Mouse (Mus musculus) megakaryocyte, adult 5-6 weeks (primary cell): Measurements from ENCODE around the gene Nrxn2. TPM values are rescaled to one million over a fixed set of nuclear protein-coding genes. Genes with fewer than 3 reads are reported as not detected.
A peak's percentile ranks its signal among the peaks of the same experiment; 100 is the strongest.

ENCODE experiments used
- ATAC-seq: 2 replicates; pipeline ENCODE4 v1.8.0; 2016; ENCODE audit warnings: mild to moderate bottlenecking, inconsistent platforms; ENCODE audit not compliant: poor library complexity, severe bottlenecking
- total RNA-seq, 2 experiments: library from RNA; stranded (forward) in 1 of 2; stranded (reverse) in 1 of 2; fragments of 153-499, 151-499 nt in 1 of 2; fragments of 221-1000, 200-1000 nt in 1 of 2; gene quantifications; 2 replicates each; pipeline versions ENCODE4 v1.2.3 to v1.2.4; 2015 to 2017

Nrxn2 gene
- total RNA-seq, 2 experiments from 2014 or later = not detected

DNA sequence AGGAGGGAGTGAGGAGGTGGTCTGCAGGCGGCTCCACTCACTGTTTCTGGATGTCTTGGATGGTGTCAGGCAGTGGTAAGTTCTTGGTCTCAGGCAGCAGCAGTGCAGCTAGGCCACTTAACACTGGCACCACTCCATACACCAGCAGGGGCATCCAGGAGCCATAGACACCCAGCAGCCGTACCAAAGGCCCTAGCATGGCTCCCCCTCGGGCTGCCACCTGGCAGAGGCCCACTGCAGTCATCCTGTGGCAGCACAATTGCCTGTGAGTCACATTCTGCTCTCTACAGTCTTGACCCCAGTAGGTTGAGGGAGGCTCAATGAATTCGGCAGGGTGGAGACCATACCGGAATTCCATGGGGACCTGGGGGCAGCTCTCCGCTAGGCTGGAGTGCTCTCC, 118.2 kb downstream of the Nrxn2 start:
- ATAC-seq = no peak

DNA sequence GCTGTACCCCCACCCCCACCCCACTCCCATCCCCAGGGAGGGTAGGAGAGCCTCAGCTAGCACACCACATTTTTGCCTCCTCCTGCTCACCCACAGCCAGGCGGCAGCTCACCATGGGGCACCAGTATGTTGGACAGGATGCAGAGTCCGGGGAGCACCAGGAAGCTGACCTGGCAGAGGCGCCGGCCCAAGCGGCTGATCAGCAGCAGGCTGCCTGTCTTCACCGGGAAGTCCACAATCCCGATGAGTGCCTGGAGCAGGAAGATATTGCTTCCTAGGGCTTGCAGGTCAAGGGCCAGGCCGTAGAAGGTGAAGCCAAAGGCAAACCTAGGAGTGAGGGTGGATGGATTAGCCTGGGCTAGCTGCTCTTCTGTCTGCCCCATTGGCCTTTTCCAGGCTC, 119.0 kb downstream of the Nrxn2 start:
- ATAC-seq = no peak

GRCm38 (mm10) chr19:6538546-6538945, 120.0 kb downstream of the Nrxn2 start:
- ATAC-seq = no peak

- ATAC-seq = no peak
Measured at GRCm38 (mm10) chr19:6539592-6539991, 121.1 kb downstream of the Nrxn2 start.

- ATAC-seq = no peak
Measured at GRCm38 (mm10) chr19:6540191-6540590, 121.7 kb downstream of the Nrxn2 start.

DNA sequence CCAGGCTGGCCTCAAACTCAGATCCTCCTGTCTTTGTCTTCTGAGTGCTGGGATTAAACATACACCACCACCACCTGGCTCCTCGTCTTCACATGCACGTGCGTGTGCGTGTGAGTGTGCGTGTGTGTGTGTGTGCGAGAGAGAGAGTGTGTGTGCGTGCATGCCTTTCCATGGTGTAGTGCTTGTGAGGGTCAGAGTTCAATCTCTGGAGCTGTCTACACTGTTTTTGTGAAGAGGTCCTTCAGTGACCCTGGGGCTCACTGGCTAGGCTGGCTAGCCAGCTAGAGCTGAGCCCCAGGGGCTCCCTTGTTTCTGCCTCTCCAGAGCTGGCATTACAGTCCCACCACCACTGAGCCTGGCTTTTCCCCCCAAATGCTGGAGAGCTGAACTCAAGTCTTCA, 123.0 kb downstream of the Nrxn2 start:
- ATAC-seq = no peak

- no peak for ATAC-seq
Measured at GRCm38 (mm10) chr19:6542367-6543034, 124.0 kb downstream of the Nrxn2 start, which contains the start of gene Slc22a12. Slc22a12 (minus strand) TSS chr19:6543032.

- no peak for ATAC-seq
Measured at GRCm38 (mm10) chr19:6543035-6543383, 124.5 kb downstream of the Nrxn2 start.

- ATAC-seq = no peak
Measured at GRCm38 (mm10) chr19:6543518-6543917, 125.0 kb downstream of the Nrxn2 start.

DNA sequence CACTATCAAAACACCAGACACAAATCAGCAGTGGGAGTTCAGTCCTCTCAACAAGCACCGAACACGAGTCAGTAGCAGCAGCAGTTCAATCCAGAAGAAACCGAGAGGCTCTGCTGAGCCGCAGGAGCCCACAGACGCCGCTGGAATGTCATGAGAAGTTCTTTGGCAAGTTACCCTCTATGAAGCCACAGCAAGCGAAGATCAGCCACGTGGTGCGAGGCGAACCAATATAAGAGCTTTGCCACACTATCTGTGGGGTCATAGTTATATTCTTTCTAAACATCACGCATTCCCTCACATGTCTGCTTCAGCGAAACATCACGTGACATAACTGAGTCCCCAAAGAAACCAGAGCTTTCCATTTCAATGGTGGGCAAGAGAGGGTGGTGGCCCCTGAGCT, 126.2 kb downstream of the Nrxn2 start:
- ATAC-seq = no peak

DNA sequence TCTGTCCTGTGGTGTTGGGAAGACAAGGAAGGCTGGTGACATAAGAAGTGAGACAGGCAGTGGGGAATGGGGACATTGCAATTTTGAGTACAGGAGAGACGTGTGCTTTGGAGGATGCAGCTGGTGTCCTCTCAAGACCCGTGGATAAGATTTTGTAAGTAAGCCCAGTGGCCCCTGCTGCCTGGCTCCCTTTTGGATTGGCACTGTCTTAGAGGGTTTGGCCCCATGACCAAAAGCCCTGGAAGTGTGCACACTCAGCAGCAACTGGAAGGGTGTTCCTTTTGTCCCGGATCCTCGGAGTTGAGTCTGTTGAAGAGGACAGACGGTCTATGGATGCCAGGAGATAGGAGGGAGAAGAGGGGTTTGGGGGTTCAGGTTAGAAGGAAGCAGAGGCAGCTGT, 127.0 kb downstream of the Nrxn2 start:
- no peak for ATAC-seq

- ATAC-seq = no peak
Measured at GRCm38 (mm10) chr19:6546096-6546495, 127.6 kb downstream of the Nrxn2 start.

- no peak for ATAC-seq
Measured at GRCm38 (mm10) chr19:6547801-6548200, 129.3 kb downstream of the Nrxn2 start.

DNA sequence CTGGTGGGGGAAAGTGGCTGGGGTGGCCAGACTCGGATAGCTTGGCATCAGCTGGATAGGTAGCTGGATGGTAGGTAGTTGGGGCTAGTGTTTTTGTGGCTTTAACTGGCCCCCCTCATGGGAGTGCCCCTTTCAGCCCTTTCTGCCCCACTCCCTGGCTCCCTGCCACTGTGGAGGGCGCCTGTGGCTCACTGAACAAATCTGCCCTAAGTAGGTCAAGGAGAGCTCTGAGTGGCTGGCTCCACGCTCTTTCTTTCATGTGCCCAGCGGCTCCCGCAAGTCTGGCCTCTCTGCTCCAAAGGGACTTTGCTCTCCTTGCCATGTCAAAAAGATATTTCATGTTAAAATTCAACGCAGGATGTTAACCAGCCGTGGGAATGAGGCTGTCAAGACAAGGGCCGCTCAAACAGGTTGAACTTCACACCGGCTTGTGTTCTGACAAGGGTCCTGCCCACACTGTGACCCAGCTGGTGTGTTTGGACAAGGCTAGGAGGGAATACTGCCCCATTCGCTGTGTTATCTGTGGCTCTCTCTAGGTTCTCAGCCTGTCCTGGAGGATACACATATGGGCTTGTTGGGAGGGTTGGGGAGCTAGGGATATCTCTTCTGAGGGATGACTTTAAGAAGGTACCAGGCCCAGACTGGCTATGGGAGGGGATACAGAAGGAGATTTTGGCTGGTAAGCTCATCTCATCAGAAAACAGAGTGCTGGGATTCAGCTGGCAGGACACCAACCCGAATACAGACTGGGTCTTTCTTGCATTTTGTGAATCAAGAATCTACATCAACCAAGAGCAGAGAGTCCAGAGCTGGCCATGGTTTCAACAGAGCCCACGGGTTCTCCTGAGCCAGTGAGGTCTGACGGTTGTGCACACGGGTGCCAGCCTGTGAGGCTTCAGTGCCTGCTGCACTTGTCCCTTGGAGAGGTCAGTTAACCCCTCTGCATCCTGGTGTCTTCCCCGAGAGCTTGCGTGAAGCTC, 130.2 kb downstream of the Nrxn2 start:
- ATAC-seq = no peak

- no peak for ATAC-seq
Measured at GRCm38 (mm10) chr19:6549566-6549965, 131.0 kb downstream of the Nrxn2 start.

DNA sequence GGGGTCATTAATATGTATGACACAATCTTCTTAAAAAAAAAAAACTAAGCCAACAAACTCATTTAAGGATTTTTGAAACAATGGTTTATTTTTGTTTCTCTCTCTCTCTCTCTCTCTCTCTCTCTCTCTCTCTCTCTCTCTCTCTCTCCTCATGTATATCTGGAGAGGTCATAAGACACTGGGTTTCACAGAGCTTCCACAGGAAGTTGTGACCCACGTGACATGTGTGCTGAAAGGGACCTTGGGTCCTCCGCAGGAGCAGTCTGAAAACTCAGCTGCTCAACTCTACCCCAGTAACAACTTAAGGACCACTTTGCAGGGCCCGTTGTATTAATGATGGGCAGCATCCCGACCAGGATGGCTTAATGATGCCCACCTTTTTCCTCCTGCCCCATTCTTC, 132.7 kb downstream of the Nrxn2 start:
- no peak for ATAC-seq

DNA sequence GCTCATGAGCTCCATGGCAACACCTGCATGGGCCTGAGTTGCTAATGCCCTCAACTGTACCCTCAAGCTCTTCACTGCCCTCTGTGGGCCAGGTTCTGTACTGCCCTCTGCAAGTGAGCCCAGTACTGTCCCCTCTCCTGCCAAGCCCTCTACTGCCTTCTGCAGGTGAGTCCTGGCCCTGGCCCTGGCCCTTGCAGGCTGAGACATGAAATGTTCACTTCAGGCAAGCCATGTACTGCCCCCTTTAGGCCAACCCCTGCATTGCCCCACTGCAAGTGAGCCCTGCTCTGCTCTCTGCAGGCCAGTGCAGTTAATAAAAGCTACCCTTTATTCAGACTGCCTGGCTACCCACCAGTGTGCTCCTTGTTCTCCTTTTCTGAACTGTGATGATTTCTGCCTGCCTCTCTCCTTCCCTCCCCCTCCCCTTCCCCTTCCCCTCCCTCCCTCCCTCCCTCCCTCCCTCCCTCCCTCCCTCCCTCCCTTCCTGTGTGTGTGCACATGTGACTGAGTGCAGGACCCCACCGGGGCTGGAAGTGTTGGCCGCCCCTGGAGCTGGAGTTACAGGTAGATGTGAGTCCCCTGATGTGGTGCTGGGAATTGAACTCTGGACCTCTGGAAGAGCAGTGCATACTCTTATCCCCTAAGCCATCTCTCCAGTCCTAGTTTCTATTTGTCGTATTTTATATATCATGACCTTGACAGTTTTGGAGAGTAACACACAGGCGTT, 133.9 kb downstream of the Nrxn2 start:
- peak; percentile 27; the same call in 1 of the 2 replicates for ATAC-seq

DNA sequence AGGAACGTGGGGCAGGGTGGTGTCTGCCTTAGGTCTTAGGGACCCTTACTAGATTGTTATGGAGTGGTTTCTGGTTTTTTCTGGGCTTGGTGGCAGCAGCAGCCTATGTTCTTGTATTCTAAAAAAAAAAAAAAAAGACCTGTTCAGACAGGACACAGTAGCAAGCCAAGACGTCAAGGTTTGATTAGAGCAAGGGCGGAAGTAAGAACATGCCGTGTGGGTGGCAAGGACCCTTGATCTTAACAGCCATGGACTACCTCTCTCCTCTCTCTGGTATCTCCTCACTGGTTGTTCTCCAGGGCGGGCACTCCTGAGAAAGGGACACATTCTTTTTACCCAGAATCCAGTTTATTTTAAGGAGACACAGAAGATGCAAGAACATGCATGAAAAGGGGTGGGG, 134.6 kb downstream of the Nrxn2 start:
- no peak for ATAC-seq

DNA sequence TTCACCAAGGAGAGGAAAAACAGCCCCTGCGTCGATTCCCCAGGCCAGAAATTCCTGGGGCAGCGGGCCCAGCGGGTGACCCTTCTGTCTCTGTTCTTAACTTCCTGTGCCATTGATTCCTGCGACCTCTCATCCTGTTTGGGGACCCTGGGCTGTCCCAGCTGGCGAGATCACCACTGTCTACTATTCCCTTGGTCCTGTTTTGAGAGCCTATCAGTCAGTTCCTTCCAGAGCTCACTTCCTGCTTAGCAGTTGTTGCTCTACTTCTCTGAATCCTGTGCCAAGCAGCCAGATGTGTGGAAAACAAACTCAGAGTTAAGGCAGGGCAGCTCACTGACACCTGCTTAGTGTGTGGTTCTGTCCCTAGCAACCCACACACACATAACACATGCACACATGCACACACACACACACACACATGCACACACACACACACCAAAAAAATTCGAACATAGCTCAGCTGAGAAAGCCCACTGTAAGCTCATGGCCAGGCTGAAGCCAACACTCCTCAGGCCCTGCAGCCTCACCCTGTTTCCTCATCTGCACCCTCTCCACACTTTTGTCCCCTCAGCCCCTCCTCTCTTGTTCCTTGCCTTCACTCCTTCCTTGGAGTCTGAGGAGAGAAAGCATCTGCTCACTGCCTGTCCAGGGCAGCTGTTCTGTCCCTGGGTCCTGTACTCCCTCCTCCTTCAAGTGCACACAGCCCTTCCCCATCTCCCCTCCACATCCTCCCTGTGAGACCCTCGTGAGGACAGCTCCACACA, 135.5 kb downstream of the Nrxn2 start:
- no peak for ATAC-seq

GRCm38 (mm10) chr19:6559576-6559975, 141.0 kb downstream of the Nrxn2 start:
- ATAC-seq = no peak
